Mouse (Mus musculus) kidney, postnatal 25 days (tissue): ENCODE measurements around the gene Dcaf8.
A peak's percentile ranks its signal among the peaks of the same experiment; 100 is the strongest.

ENCODE experiments used
- DNase-seq, 2 experiments: peaks; one replicate each; pipeline ENCODE4 v3.0.0; 2021; ENCODE audit warnings: mixed read lengths in 2 of 2

Gene Dcaf8

GRCm38 (mm10) chr1:172197146-172197545 is 49.3 kb downstream of the Dcaf8 start:
- DNase-seq = no peak

GRCm38 (mm10) chr1:172197851-172198250 is 50.0 kb downstream of the Dcaf8 start:
- no peak for DNase-seq

- DNase-seq = no peak
These were observed 50.4 kb downstream of the Dcaf8 start for GRCm38 (mm10) chr1:172198316-172198715.

- no peak for DNase-seq
These were observed 51.1 kb downstream of the Dcaf8 start for GRCm38 (mm10) chr1:172198996-172199395.

- no peak for DNase-seq
These were observed 52.3 kb downstream of the Dcaf8 start for GRCm38 (mm10) chr1:172200161-172200560.

- peak; percentile 42 to 54 for DNase-seq
These were observed 53.1 kb downstream of the Dcaf8 start for GRCm38 (mm10) chr1:172200871-172201447.

- peak in 1 of 2 experiments; percentile 44 for DNase-seq
These were observed 54.3 kb downstream of the Dcaf8 start for GRCm38 (mm10) chr1:172201967-172202880.

- no peak for DNase-seq
These were observed 55.1 kb downstream of the Dcaf8 start for GRCm38 (mm10) chr1:172202894-172203522.

GRCm38 (mm10) chr1:172203566-172203965 is 55.7 kb downstream of the Dcaf8 start:
- peak; percentile 45 to 52 for DNase-seq

- DNase-seq = no peak
These were observed 56.3 kb downstream of the Dcaf8 start for GRCm38 (mm10) chr1:172204033-172204813.

- no peak for DNase-seq
These were observed 57.2 kb downstream of the Dcaf8 start for GRCm38 (mm10) chr1:172204814-172205740.

GRCm38 (mm10) chr1:172205741-172206087 is 57.8 kb downstream of the Dcaf8 start:
- DNase-seq = no peak

GRCm38 (mm10) chr1:172206141-172206917 is 58.4 kb downstream of the Dcaf8 start, which contains the start of gene Pea15a:
Pea15a (minus strand) TSS chr1:172206804.
- DNase-seq = peak; percentile 84 to 93

- DNase-seq = no peak
These were observed 59.3 kb downstream of the Dcaf8 start for GRCm38 (mm10) chr1:172207111-172207584.

GRCm38 (mm10) chr1:172212776-172213175 is 64.9 kb downstream of the Dcaf8 start:
- no peak for DNase-seq

- DNase-seq = no peak
These were observed 65.9 kb downstream of the Dcaf8 start for GRCm38 (mm10) chr1:172213771-172214170.

GRCm38 (mm10) chr1:172214748-172215147 is 66.9 kb downstream of the Dcaf8 start:
- DNase-seq = no peak

- peak; percentile 91 to 93 for DNase-seq
These were observed 69.3 kb downstream of the Dcaf8 start for GRCm38 (mm10) chr1:172217148-172217547.

GRCm38 (mm10) chr1:172218164-172218910 is 70.5 kb downstream of the Dcaf8 start:
- no peak for DNase-seq
